ENCODE assay signal across 9 mouse cellular contexts in the genomic region with DNA sequence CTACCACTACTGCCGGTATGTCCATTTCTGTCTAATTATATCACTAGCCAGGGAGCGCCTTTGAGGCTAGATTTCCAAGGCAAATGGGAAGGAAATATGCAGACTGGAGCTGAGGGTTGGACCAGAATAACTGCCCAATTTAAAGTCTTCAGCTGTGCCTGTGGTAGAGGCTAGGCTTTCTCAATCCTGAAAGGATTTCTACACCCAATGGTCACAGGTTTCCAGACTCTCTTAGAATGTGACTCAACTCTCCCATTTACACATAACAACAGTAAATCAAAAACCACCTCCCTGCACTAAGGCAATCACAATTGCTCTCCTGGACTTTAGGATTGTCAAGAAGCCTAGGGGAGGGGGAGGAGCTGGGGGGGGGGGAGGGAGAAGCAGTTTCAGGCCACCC. TPM values are rescaled to one million over a fixed set of nuclear protein-coding genes. Genes with fewer than 3 reads are reported as not detected.
DNase-seq lines count a peak whose midpoint lies in the region; ATAC-seq and TF ChIP-seq lines count a peak whose summit lies in the region.
"Had no signal": no experiment of that assay in that cellular context is flagged by ENCODE, and none has a peak within 500 bp of the region (broad histone marks: within the 10 kb centered on the region; RNA-seq: fewer than 3 reads in every experiment).

No protein-coding gene starts in this region.

- peak overlapping the region; percentile 57 for H3K4me3 ChIP-seq in kidney, postnatal 0 days (replicated peaks; ENCODE audit: low read depth, low read length)
- peak overlapping the region; percentile 58 for H3K4me3 ChIP-seq in midbrain, embryonic 14.5 days (replicated peaks; ENCODE audit: low read depth, low read length)

- 0 out of 2 replicates have a peak overlapping the region, but pooled peaks have one; percentile 25 for H3K27ac ChIP-seq in kidney, postnatal 0 days
- H3K27ac ChIP-seq in midbrain, embryonic 14.5 days (replicated peaks; ENCODE audit: low read depth, low read length) = no peak overlapping the region

- peak; percentile 29 for DNase-seq in kidney, adult 18-20 months
- no peak for DNase-seq in kidney, adult 8-10 months
- DNase-seq in gonadal fat pad, adult 2 months (ENCODE audit: low read depth) = peak; percentile 54
- DNase-seq in kidney, postnatal 0 days (ENCODE audit: low spot score) = no peak
- DNase-seq in midbrain, embryonic 14.5 days = no peak
- no peak for DNase-seq in cerebellum, postnatal 25 days
- no peak for DNase-seq in spleen, adult 18-20 months

- ATAC-seq in kidney, postnatal 0 days (replicated peaks; ENCODE audit: low FRiP score, low read depth) = 0 out of 2 replicates have a peak, but pooled peaks have one; percentile 2
- peak; percentile 10; the same call in 1 of the 2 replicates for ATAC-seq in midbrain, embryonic 14.5 days (ENCODE audit: low FRiP score, low TSS enrichment)
- ATAC-seq in megakaryocyte-erythroid progenitor cell, adult 5-6 weeks (replicated peaks; ENCODE audit: low FRiP score, low TSS enrichment, poor library complexity, severe bottlenecking) = no peak

- no peak for TF ChIP-seq CTCF in kidney, postnatal 0 days (IDR thresholded peaks at IDR 0.05; ENCODE audit: low read depth)

- H3K9me3 ChIP-seq in kidney, postnatal 0 days (replicated peaks; ENCODE audit: low read length) = no peaks in the 10 kb centered on the region
- no peaks in the 10 kb centered on the region for H3K9me3 ChIP-seq in midbrain, embryonic 14.5 days (ENCODE audit: control insufficient read depth, low read length)

- H3K27me3 ChIP-seq in kidney, postnatal 0 days (ENCODE audit: insufficient read depth, low read length) = no peaks in the 10 kb centered on the region
- H3K27me3 ChIP-seq in midbrain, embryonic 14.5 days (ENCODE audit: control insufficient read depth, insufficient read depth, low read length) = no peaks in the 10 kb centered on the region

- no peaks in the 10 kb centered on the region for H3K36me3 ChIP-seq in kidney, postnatal 0 days (ENCODE audit: insufficient read depth, low read length)
- no peaks in the 10 kb centered on the region for H3K36me3 ChIP-seq in midbrain, embryonic 14.5 days (ENCODE audit: control insufficient read depth, insufficient read depth, low read length)
- H3K36me3 ChIP-seq: G1E had no signal

- H3K9ac ChIP-seq in kidney, postnatal 0 days (ENCODE audit: low read depth, low read length) = peak overlapping the region; percentile 67
- no peak overlapping the region for H3K9ac ChIP-seq in midbrain, embryonic 14.5 days (replicated peaks; ENCODE audit: low read length)

- peak overlapping the region; percentile 69 for H3K4me2 ChIP-seq in kidney, postnatal 0 days (ENCODE audit: low read length)
- H3K4me2 ChIP-seq in midbrain, embryonic 14.5 days (ENCODE audit: low read length) = peak overlapping the region; percentile 74

- H3K4me1 ChIP-seq in kidney, postnatal 0 days (replicated peaks; ENCODE audit: insufficient read depth, low read length) = no peaks in the 10 kb centered on the region
- no peaks in the 10 kb centered on the region for H3K4me1 ChIP-seq in midbrain, embryonic 14.5 days (ENCODE audit: control insufficient read depth, insufficient read depth, low read length)

- 58% methylated on average over 2 of the region's 2 CpGs for WGBS in kidney, postnatal 0 days
- 87% methylated on average over 2 of the region's 2 CpGs for WGBS in midbrain, embryonic 14.5 days

RNA-seq across cellular contexts. Expression of gene Snx7, which starts 0.6 kb away (rescaled TPM):
- polyA plus RNA-seq in gonadal fat pad, adult 2 months (2012; rRNA removed) = 15.0 and 17.2 TPM in 2 replicates
- 84.7 and 90.2 TPM in 2 replicates for polyA plus RNA-seq in kidney, postnatal 0 days (2015; fragmentation: Nextera tagmentation; extraction: Ambion mirVana)
- 4.1 and 9.0 TPM in 2 replicates for polyA plus RNA-seq in midbrain, embryonic 14.5 days (2014; fragmentation: Nextera tagmentation; extraction: Ambion mirVana)
- total RNA-seq in megakaryocyte-erythroid progenitor cell, adult 5-6 weeks (2014; fragmentation: Nextera tagmentation) = 0.20 and 1.5 TPM in 2 replicates
- 4.4 and 7.7 TPM in 2 replicates for total RNA-seq in megakaryocyte-erythroid progenitor cell, adult 5-6 weeks (2017)
- polyA plus RNA-seq: G1E had no signal

Comparison
In these comparisons a context has a peak if more than half of its experiments do, and no peak if none do; other contexts are left out.
1. DNase-seq: peak in kidney, adult 18-20 months (single experiment) and gonadal fat pad, adult 2 months (single experiment); none in kidney, adult 8-10 months (0 of 2), kidney, postnatal 0 days (single experiment), midbrain, embryonic 14.5 days (single experiment), cerebellum, postnatal 25 days (0 of 2) and spleen, adult 18-20 months (0 of 2).